Mouse (Mus musculus) olfactory bulb, adult 2 months (tissue): ENCODE data around the gene Sall1. TPM values are rescaled to one million over a fixed set of nuclear protein-coding genes. Genes with fewer than 3 reads are reported as not detected.

Experiments
- H3K27ac ChIP-seq: fragments of 200-500 bp; 2 replicates; pipeline ENCODE4 v1.5.1; 2012; ENCODE audit warnings: low read depth, low read length; ENCODE audit not compliant: insufficient read depth
- H3K4me1 ChIP-seq: fragments of 200-500 bp; 2 replicates; pipeline ENCODE4 v1.6.1; 2012; ENCODE audit warnings: low read length; ENCODE audit not compliant: control insufficient read depth, insufficient read depth
- H3K4me3 ChIP-seq: fragments of 200-500 bp; 2 replicates; pipeline ENCODE4 v1.5.1; 2012; ENCODE audit warnings: mild to moderate bottlenecking, low read depth, low read length, moderate library complexity; ENCODE audit not compliant: insufficient read depth
- CTCF ChIP-seq: fragments of 200-500 bp; IDR thresholded peaks from 2 replicates; pipeline ENCODE4 v1.5.1; 2012; ENCODE audit warnings: low read depth, mild to moderate bottlenecking, low read length, moderate library complexity; ENCODE audit not compliant: insufficient read depth
- POLR2A ChIP-seq: fragments of 200-500 bp; IDR thresholded peaks from 2 replicates; pipeline ENCODE4 v1.6.1; 2012; ENCODE audit warnings: mild to moderate bottlenecking, low read depth, low read length, moderate library complexity; ENCODE audit not compliant: insufficient read depth
- WGBS: fragments of 180-500 bp; shearing (Covaris S2); methylation state at CpG from one replicate; pipeline ENCODE4 v1.1.7; 2018; 5-methylcytosine and 5-hydroxymethylcytosine counted together
- polyA plus RNA-seq: library from polyadenylated mRNA; stranded (reverse); fragments of >200 nt; gene quantifications from 2 replicates; pipeline ENCODE4 v1.2.4, GENCODE M21; 2012; ENCODE audit warnings: low replicate concordance; ENCODE audit not compliant: missing spikeins, insufficient read depth, insufficient read length

Sall1 gene
- polyA plus RNA-seq, 1 experiment: not detected

- Histone ChIP-seq H3K27ac (peak overlapping the region; percentile 97), H3K4me1 (peaks cover 22% of the 10 kb centered on the region), H3K4me3 (peak overlapping the region; percentile 100)
- TF ChIP-seq CTCF (no peak), POLR2A (no peak)
- 29% methylated on average over 26 of the region's 26 CpGs for WGBS
Observed at GRCm38 (mm10) chr8:89046639-89047348, 2.8 kb upstream of the Sall1 start.

GRCm38 (mm10) chr8:89046226-89046625 is 2.3 kb upstream of the Sall1 start:
- TF ChIP-seq POLR2A (no peak), CTCF (no peak)
- H3K27ac ChIP-seq: peak overlapping the region; percentile 97
- peaks cover 22% of the 10 kb centered on the region for H3K4me1 ChIP-seq
- WGBS: 21% methylated on average over 15 of the region's 15 CpGs
- peak overlapping the region; percentile 100 for H3K4me3 ChIP-seq

DNA sequence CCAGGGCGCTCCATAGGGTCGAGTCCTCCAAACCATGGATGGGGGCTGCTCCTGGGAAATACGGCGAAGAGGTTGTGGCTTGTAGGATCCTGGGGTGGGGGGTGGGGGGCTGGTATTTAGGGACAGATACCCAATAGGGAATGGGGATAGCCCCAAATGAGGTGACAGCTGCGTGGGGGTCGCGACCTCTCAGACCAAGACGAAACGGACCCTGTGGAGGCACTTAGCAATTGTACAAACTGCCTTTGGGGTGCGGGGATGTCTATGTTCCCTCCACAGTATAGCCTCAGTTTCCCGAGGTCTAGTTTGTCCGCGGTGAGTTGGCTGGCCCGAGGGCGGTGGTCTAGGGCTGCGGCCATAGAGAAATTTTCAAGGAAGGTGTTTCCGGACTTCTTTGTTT is 1.8 kb upstream of the Sall1 start:
- TF ChIP-seq CTCF: no peak
- TF ChIP-seq POLR2A: no peak
- Histone ChIP-seq H3K4me1 (peaks cover 22% of the 10 kb centered on the region), H3K27ac (peak overlapping the region; percentile 97), H3K4me3 (peak overlapping the region; percentile 100)
- 33% methylated on average over 17 of the region's 17 CpGs for WGBS

GRCm38 (mm10) chr8:89045218-89045601 is 1.2 kb upstream of the Sall1 start:
- Histone ChIP-seq H3K4me3 (peak overlapping the region; percentile 100), H3K27ac (peak overlapping the region; percentile 97), H3K4me1 (peaks cover 22% of the 10 kb centered on the region)
- 9% methylated on average over 30 of the region's 30 CpGs for WGBS
- TF ChIP-seq POLR2A: no peak
- no peak for TF ChIP-seq CTCF

GRCm38 (mm10) chr8:89044511-89045217 is 702 bp upstream of the Sall1 start:
- Histone ChIP-seq H3K4me3 (peak overlapping the region; percentile 100), H3K27ac (peak overlapping the region; percentile 97), H3K4me1 (peaks cover 22% of the 10 kb centered on the region)
- 1% methylated on average over 31 of the region's 31 CpGs for WGBS
- TF ChIP-seq CTCF: no peak
- TF ChIP-seq POLR2A: no peak

- WGBS: 1% methylated on average over 32 of the region's 32 CpGs
- no peak for TF ChIP-seq CTCF
- TF ChIP-seq POLR2A: peak; percentile 33
- H3K4me1 ChIP-seq: peaks cover 22% of the 10 kb centered on the region
- peak overlapping the region; percentile 100 for H3K4me3 ChIP-seq
- peak overlapping the region; percentile 97 for H3K27ac ChIP-seq
Observed at GRCm38 (mm10) chr8:89043371-89043841, 556 bp downstream of the Sall1 start.

DNA sequence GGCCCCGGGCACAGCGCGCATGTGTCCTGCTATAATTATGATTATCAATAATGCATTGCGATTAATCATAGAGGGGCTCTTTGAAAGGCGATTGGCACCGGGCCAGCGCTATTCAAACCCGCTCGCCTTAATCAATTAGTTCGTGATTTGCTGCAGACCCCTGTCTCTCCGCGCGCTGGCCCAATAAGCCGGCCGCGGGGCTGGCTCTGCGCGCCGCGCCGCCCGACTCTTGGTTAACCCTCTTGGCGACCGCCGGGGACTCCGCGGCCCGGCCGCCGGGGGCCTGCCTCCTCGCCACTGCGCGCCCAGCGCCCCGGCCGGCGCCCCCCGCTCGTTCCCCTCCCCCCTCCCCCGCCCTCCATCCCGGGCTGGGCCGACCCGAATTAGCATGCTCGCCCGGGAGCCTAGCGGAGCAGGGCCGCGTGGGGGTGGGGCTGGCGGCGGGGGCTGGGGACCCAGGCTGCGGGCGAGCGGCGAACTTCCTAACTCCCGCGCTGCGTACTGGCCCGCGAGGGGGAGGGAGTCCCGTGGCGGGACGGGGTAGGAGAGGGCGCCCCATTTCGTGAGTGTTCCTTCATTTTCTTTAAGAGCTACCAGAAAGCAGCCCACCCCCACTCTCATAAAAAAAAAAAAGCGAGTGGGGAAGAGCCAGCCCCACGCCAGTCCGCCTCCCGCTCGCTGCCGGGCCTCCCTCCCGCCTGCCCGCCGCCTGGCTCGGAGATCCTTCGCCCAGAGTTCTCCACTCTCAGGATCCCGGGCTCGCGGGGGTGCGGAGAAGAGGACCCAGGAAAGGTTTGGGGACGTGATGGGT is 1.2 kb downstream of the Sall1 start:
- no peak for TF ChIP-seq CTCF
- TF ChIP-seq POLR2A: no peak; the same call in 1 of the 2 replicates
- H3K27ac ChIP-seq: peak overlapping the region; percentile 89
- under 1% methylated on average over 77 of the region's 80 CpGs for WGBS
- H3K4me1 ChIP-seq: peaks cover 22% of the 10 kb centered on the region
- peak overlapping the region; percentile 100 for H3K4me3 ChIP-seq

GRCm38 (mm10) chr8:89042118-89042460 is 1.9 kb downstream of the Sall1 start:
- TF ChIP-seq CTCF (no peak), POLR2A (no peak)
- Histone ChIP-seq H3K27ac (peak overlapping the region; percentile 99), H3K4me1 (peaks cover 21% of the 10 kb centered on the region), H3K4me3 (peak overlapping the region; percentile 100)
- WGBS: under 1% methylated on average over 35 of the region's 35 CpGs
